Mouse (Mus musculus): ENCODE measurements at regions not wholly inside any gene's neighbourhood (a gene's known extent, or its start where the extent isn't known, plus 50 kb on each side); places are given as distances from the start of the nearest gene placed in this dataset.

DNA sequence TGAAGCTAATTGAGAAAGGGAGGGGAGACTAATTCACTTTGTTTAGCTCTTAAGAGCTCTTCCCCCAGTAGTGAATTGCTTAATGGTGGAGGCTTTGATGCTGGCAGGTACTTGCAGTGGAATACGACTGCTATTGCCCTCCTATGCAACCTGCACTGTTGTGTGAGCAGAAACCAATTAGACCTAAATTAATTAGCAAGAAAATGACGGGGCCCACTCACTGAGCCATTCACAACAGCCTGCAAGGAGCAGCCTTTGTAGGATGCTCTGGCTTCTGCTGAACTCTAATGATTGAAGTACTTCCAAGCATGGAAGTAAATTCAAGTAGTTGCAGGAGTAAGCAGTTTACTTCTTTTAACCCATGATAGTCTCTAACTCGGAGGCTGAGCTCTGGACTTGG is 54.8 kb upstream of the Ubash3b start:
- DNase-seq, result no peak

DNA sequence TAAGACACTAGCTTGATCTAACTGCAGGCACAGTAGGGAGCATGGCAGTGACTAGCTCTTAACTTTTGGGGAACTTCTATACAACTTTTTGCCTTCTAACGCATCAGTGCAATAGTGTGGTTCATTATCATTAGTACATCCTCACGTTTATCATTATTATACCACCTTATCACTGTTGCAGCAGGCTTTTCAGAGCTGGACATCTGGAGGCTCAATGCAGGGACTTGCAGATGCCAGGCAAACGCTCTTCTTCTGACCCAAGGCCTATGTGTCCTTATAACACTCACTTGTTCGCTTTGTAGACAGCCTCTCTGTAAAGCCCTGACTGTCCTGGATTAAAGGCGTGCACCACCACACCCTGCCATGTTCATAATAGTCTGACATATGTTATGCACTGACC is 53.5 kb upstream of the Ubash3b start:
- DNase-seq, result no peak

- no peak for DNase-seq
These were observed 51.5 kb upstream of the Ubash3b start for GRCm38 (mm10) chr9:41212943-41213529.

- no peak for DNase-seq
These were observed 50.9 kb upstream of the Ubash3b start for GRCm38 (mm10) chr9:41212303-41212901.

- no peak for DNase-seq
These were observed 50.4 kb upstream of the Ubash3b start for GRCm38 (mm10) chr9:41211865-41212302.

Small RNAs in the stretch of these regions (microRNA-seq; reads per million reads assigned to microRNA genes)
- gene Mir100 (6,863 to 8,174 reads per million in 2 experiments), gene Mir125b-1 (363 to 470 reads per million in 2 experiments), gene Mirlet7a-2 (194 to 200 reads per million in 2 experiments)
